Comparison of ENCODE assay signal across 16 mouse cellular contexts in the genomic region with DNA sequence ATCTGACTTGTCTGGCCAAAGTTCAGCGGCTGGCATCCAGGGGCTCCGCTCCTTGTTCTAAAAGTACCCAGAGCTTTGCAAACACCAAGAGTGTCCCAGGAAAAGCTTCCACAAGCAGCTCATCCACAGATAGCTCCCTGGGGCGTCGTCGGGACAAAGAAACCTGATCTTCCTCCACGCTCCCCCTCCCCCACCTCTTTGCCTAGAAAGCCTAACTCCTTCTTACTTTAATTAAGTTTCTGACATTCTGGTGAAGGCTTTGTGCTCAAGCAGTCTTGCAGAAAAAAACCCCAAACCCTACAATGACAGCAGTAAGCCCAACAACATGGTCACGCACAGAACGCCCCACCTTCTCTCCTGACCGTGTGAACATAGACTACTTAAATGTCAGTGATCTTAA.
DNase-seq lines count a peak whose midpoint lies in the region; ATAC-seq and TF ChIP-seq lines count a peak whose summit lies in the region.
"Had no signal": no experiment of that assay in that cellular context is flagged by ENCODE, and none has a peak within 500 bp of the region (broad histone marks: within the 10 kb centered on the region; RNA-seq: fewer than 3 reads in every experiment).

No protein-coding gene starts in this region.

- TF ChIP-seq CTCF in kidney, adult 2 months (conservative IDR thresholded peaks at IDR 0.05; ENCODE audit: insufficient read depth, insufficient read length, low read depth, low read length): no peak

- H3K9me3 ChIP-seq in forebrain, embryonic 11.5 days (ENCODE audit: control insufficient read depth, low read length): no peaks in the 10 kb centered on the region
- no peaks in the 10 kb centered on the region for H3K9me3 ChIP-seq in forebrain, embryonic 13.5 days (replicated peaks)
- no peaks in the 10 kb centered on the region for H3K9me3 ChIP-seq in kidney, embryonic 15.5 days (replicated peaks)
- H3K9me3 ChIP-seq in embryonic facial prominence, embryonic 14.5 days (ENCODE audit: control insufficient read depth, low read length): no peaks in the 10 kb centered on the region
- H3K9me3 ChIP-seq: heart, embryonic 15.5 days had no signal

- no peaks in the 10 kb centered on the region for H3K36me3 ChIP-seq in forebrain, embryonic 11.5 days (ENCODE audit: control insufficient read depth, insufficient read depth, low read length)
- H3K36me3 ChIP-seq in forebrain, embryonic 13.5 days (ENCODE audit: poor library complexity, severe bottlenecking): no peaks in the 10 kb centered on the region
- no peaks in the 10 kb centered on the region for H3K36me3 ChIP-seq in kidney, embryonic 15.5 days
- no peaks in the 10 kb centered on the region for H3K36me3 ChIP-seq in kidney, adult 2 months (ENCODE audit: control insufficient read depth, insufficient read depth, low read length)
- H3K36me3 ChIP-seq in embryonic facial prominence, embryonic 14.5 days (ENCODE audit: control insufficient read depth, insufficient read depth, low read length): no peaks in the 10 kb centered on the region
- H3K36me3 ChIP-seq: heart, embryonic 15.5 days had no signal

- no peak overlapping the region for H3K4me2 ChIP-seq in forebrain, embryonic 11.5 days (ENCODE audit: low read depth, low read length, severe bottlenecking)
- H3K4me2 ChIP-seq in forebrain, embryonic 13.5 days: no peak overlapping the region
- 0 out of 2 replicates have a peak overlapping the region, but pooled peaks have one; percentile 5 for H3K4me2 ChIP-seq in kidney, embryonic 15.5 days
- peak overlapping the region; percentile 13; the same call in 1 of the 2 replicates for H3K4me2 ChIP-seq in embryonic facial prominence, embryonic 14.5 days (ENCODE audit: low read depth, low read length)
- H3K4me2 ChIP-seq: heart, embryonic 15.5 days; lung, embryonic 14.5 days had no signal

- no peak overlapping the region for H3K4me3 ChIP-seq in forebrain, embryonic 11.5 days (ENCODE audit: low read depth, low read length)
- H3K4me3 ChIP-seq in forebrain, embryonic 13.5 days: no peak overlapping the region
- no peak overlapping the region for H3K4me3 ChIP-seq in kidney, embryonic 15.5 days (replicated peaks)
- H3K4me3 ChIP-seq in kidney, adult 2 months (ENCODE audit: insufficient read depth, low read depth, low read length): no peak overlapping the region
- H3K4me3 ChIP-seq in embryonic facial prominence, embryonic 14.5 days (ENCODE audit: low read depth, low read length): no peak overlapping the region
- H3K4me3 ChIP-seq: heart, embryonic 15.5 days had no signal

- no peak overlapping the region for H3K27ac ChIP-seq in forebrain, embryonic 11.5 days (ENCODE audit: low read depth, low read length)
- H3K27ac ChIP-seq in forebrain, embryonic 13.5 days: no peak overlapping the region
- peak overlapping the region; percentile 57 for H3K27ac ChIP-seq in kidney, embryonic 15.5 days
- H3K27ac ChIP-seq in kidney, adult 2 months (ENCODE audit: insufficient read depth, low read depth, low read length): no peak overlapping the region
- no peak overlapping the region for H3K27ac ChIP-seq in embryonic facial prominence, embryonic 14.5 days (replicated peaks; ENCODE audit: low read depth, low read length)
- H3K27ac ChIP-seq: heart, embryonic 15.5 days; hindbrain, postnatal 0 days had no signal

- peak; percentile 60 for ATAC-seq in forebrain, embryonic 11.5 days (replicated peaks; ENCODE audit: low FRiP score)
- no peak for ATAC-seq in forebrain, embryonic 13.5 days
- ATAC-seq in kidney, embryonic 15.5 days (replicated peaks; ENCODE audit: low FRiP score): peak; percentile 80
- ATAC-seq in embryonic facial prominence, embryonic 14.5 days (ENCODE audit: low read depth): no peak
- ATAC-seq in CD4-positive, CD25-positive, alpha-beta regulatory T cell, adult 4 months: no peak
- ATAC-seq: forebrain, embryonic 14.5 days; hindbrain, postnatal 0 days had no signal

- no peaks in the 10 kb centered on the region for H3K27me3 ChIP-seq in forebrain, embryonic 11.5 days (ENCODE audit: control insufficient read depth, insufficient read depth, low read length)
- H3K27me3 ChIP-seq in forebrain, embryonic 13.5 days: peaks cover 5% of the 10 kb centered on the region; the same call in 1 of the 2 replicates
- H3K27me3 ChIP-seq in kidney, embryonic 15.5 days: no peaks in the 10 kb centered on the region
- no peaks in the 10 kb centered on the region for H3K27me3 ChIP-seq in kidney, adult 2 months (replicated peaks; ENCODE audit: control insufficient read depth, insufficient read depth, low read length)
- no peaks in the 10 kb centered on the region for H3K27me3 ChIP-seq in embryonic facial prominence, embryonic 14.5 days (replicated peaks; ENCODE audit: control insufficient read depth, insufficient read depth, low read length)
- H3K27me3 ChIP-seq: heart, embryonic 15.5 days had no signal

- no peak overlapping the region for H3K9ac ChIP-seq in forebrain, embryonic 11.5 days (ENCODE audit: low read length)
- no peak overlapping the region for H3K9ac ChIP-seq in forebrain, embryonic 13.5 days
- H3K9ac ChIP-seq in kidney, embryonic 15.5 days: no peak overlapping the region
- H3K9ac ChIP-seq in embryonic facial prominence, embryonic 14.5 days (ENCODE audit: low read depth, low read length): no peak overlapping the region
- H3K9ac ChIP-seq: heart, embryonic 15.5 days; lung, embryonic 14.5 days had no signal

- H3K4me1 ChIP-seq in forebrain, embryonic 11.5 days (replicated peaks; ENCODE audit: control insufficient read depth, insufficient read depth, low read length): peaks cover 2% of the 10 kb centered on the region; the same call in 1 of the 2 replicates
- H3K4me1 ChIP-seq in forebrain, embryonic 13.5 days: peaks cover 5% of the 10 kb centered on the region
- H3K4me1 ChIP-seq in kidney, embryonic 15.5 days: peaks cover 40% of the 10 kb centered on the region
- H3K4me1 ChIP-seq in kidney, adult 2 months (ENCODE audit: control insufficient read depth, insufficient read depth, low read length): no peaks in the 10 kb centered on the region
- H3K4me1 ChIP-seq in embryonic facial prominence, embryonic 14.5 days (ENCODE audit: control insufficient read depth, insufficient read depth, low read length): peaks cover 6% of the 10 kb centered on the region; the same call in 1 of the 2 replicates

- DNase-seq in forebrain, embryonic 11.5 days (ENCODE audit: low spot score): peak; percentile 66
- DNase-seq in kidney, adult 2 months: no peak
- peak; percentile 59 for DNase-seq in ZHBTc4 (ENCODE audit: low read depth, low spot score)
- DNase-seq in embryonic facial prominence, embryonic 14.5 days (ENCODE audit: low spot score): no peak
- no peak for DNase-seq in cerebellum, postnatal 10 days
- DNase-seq: adrenal gland, postnatal 36 days; cerebellum, adult 11 months; gastrocnemius, postnatal 10 days; lung, embryonic 14.5 days; right cerebral cortex, postnatal 14 days had no signal

- WGBS in forebrain, embryonic 11.5 days: 5% methylated on average over 9 of the region's 9 CpGs
- WGBS in forebrain, embryonic 13.5 days: 7% methylated on average over 9 of the region's 9 CpGs
- 17% methylated on average over 9 of the region's 9 CpGs for WGBS in kidney, embryonic 15.5 days
- 43% methylated on average over 9 of the region's 9 CpGs for WGBS in kidney, adult 2 months
- 11% methylated on average over 9 of the region's 9 CpGs for WGBS in embryonic facial prominence, embryonic 14.5 days

- TF ChIP-seq POLR2A in kidney, adult 2 months (IDR thresholded peaks at IDR 0.05; ENCODE audit: low read depth, low read length): no peak

Comparison
In these comparisons a context has a peak if more than half of its experiments do, and no peak if none do; other contexts are left out.
1. ATAC-seq: peak in forebrain, embryonic 11.5 days (single experiment) and kidney, embryonic 15.5 days (single experiment); none in forebrain, embryonic 13.5 days (single experiment), embryonic facial prominence, embryonic 14.5 days (single experiment) and CD4-positive, CD25-positive, alpha-beta regulatory T cell, adult 4 months (single experiment).
2. DNase-seq: peak in forebrain, embryonic 11.5 days (single experiment) and ZHBTc4 (single experiment); none in kidney, adult 2 months (single experiment), embryonic facial prominence, embryonic 14.5 days (single experiment) and cerebellum, postnatal 10 days (0 of 2).
3. H3K4me2 ChIP-seq: peak in kidney, embryonic 15.5 days (single experiment) and embryonic facial prominence, embryonic 14.5 days (single experiment); none in forebrain, embryonic 11.5 days (single experiment) and forebrain, embryonic 13.5 days (single experiment).